Mouse (Mus musculus) T-helper 1 cell (primary cell): ENCODE measurements around the gene Faxc.

Experiments used
- in situ Hi-C: fragments of 300-600 bp; cut with MboI, MseI; formaldehyde crosslinking; loops from one replicate; pipeline ENCODE4 v1.15.1; 2025; ENCODE audit warnings: high pct_unique_total_duplicates

Faxc gene

DNA sequence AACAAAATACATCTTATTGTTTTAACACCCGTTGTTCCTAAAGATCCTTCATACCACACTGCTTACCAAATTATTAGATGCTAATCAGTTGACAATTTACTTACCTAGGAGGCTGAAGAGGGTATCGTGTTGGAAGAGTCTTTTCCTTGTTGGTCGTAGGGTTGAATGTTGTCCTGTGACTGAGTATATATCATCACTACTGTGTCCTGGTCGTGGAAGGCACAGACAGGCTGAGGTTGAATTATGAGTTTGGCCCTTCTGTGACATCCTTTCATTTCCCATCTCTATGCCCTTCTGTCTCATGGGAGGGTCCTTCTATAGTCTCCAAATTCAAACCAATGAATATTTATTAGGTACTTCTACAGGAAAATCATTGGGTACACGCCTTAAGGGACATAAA, 87.3 kb downstream of the Faxc start:
- in situ Hi-C loops, result no loop called here

DNA sequence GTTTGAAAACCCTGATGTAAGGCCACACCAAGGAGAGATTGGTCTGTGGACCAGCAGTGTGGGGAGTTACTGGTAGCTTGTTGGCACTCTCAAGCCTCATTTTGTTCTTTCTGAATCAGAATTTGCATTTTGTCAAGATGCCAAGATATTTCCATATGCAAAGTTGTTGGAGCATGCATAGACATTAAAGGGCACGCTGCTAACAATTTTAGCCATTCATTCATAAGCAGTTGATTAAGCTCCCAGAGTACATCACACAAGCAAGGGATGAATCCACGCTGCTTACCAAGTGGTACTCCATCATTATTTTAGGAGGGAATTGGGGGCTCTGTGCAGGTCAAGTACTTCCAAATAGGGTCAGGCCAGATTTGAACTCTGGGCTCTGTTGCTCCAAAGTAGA, 98.8 kb downstream of the Faxc start:
- in situ Hi-C loops, result no loop called here
